Mouse (Mus musculus): ENCODE data around the gene Phf13.
"Not testable (repeated sequence)": the region's sequence is repeated elsewhere in the genome, so short reads cannot be mapped to it uniquely, and the experiment has no call there.

DNA sequence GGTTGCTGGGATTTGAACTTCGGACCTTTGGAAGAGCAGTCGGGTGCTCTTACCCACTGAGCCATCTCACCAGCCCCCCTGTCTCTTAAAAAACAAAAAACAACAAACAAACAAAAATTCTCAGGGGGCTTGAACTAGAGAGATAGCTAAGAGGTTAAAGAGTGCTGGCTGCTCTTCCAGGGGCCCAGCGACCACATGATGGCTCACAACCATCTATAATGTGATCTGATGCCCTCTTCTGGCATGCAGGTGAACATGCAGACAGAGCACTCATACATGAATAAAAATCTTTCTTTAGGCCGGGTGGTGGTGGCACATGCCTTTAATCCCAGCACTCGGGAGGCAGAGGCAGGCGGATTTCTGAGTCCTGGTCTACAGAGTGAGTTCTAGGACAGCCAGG lies 40.4 kb upstream of the Phf13 start:
- TF ChIP-seq CTCF (IDR thresholded peaks at IDR 0.05; ENCODE audit: borderline replicate concordance, extremely low read depth, insufficient read depth, insufficient read length); POLR2A (IDR thresholded peaks at IDR 0.05; ENCODE audit: borderline replicate concordance, extremely low read depth, insufficient read depth, insufficient read length, poor library complexity, severe bottlenecking): not testable (repeated sequence)
